Mouse (Mus musculus) layer of hippocampus, postnatal 25 days (tissue): ENCODE data around the gene D17Wsu92e. TPM values are rescaled to one million over a fixed set of nuclear protein-coding genes. Genes with fewer than 3 reads are reported as not detected.
A peak's percentile ranks its signal among the peaks of the same experiment; 100 is the strongest.
"Not testable (repeated sequence)": the region's sequence is repeated elsewhere in the genome, so short reads cannot be mapped to it uniquely, and the experiment has no call there.

Experiments
- DNase-seq, 2 experiments: peaks; one replicate each; pipeline ENCODE4 v3.0.0; 2022; ENCODE audit warnings: mixed read lengths in 2 of 2, low spot score in 1 of 2; ENCODE audit errors: extremely low spot score in 1 of 2
- total RNA-seq, 2 experiments: library from RNA; stranded (reverse); gene quantifications; 2 replicates each; pipeline ENCODE4 v1.2.3; 2021

The D17Wsu92e gene
- total RNA-seq: 100 to 1,000 TPM; 173 to 183 TPM

GRCm38 (mm10) chr17:27820568-27821406 is at the start of gene D17Wsu92e:
Gene D17Wsu92e (minus strand): TSS chr17:27820648.
- DNase-seq: peak; percentile 98 to 99

- no peak for DNase-seq
These were observed 46.3 kb upstream of the D17Wsu92e start for GRCm38 (mm10) chr17:27866737-27867136.

GRCm38 (mm10) chr17:27865461-27865860 is 45.0 kb upstream of the D17Wsu92e start:
- no peak for DNase-seq

- DNase-seq: no peak
These were observed 38.7 kb upstream of the D17Wsu92e start for GRCm38 (mm10) chr17:27859131-27859530.

GRCm38 (mm10) chr17:27857649-27858475 is 37.4 kb upstream of the D17Wsu92e start:
- DNase-seq: no peak

GRCm38 (mm10) chr17:27856798-27857648 is 36.6 kb upstream of the D17Wsu92e start:
- DNase-seq: peak in 1 of 2 experiments; percentile 36

- peak; percentile 66 to 73 for DNase-seq
These were observed 35.9 kb upstream of the D17Wsu92e start, which contains the start of gene Uhrf1bp1 for GRCm38 (mm10) chr17:27856265-27856797. Gene Uhrf1bp1 (plus strand): TSS chr17:27856441.

- DNase-seq: no peak
These were observed 30.6 kb upstream of the D17Wsu92e start for GRCm38 (mm10) chr17:27851076-27851475.

- no peak for DNase-seq
These were observed 27.9 kb upstream of the D17Wsu92e start for GRCm38 (mm10) chr17:27848351-27848750.

- peak; percentile 90 to 92 for DNase-seq
These were observed 19.2 kb upstream of the D17Wsu92e start for GRCm38 (mm10) chr17:27839469-27840252.

GRCm38 (mm10) chr17:27837850-27838249 is 17.4 kb upstream of the D17Wsu92e start, which contains the start of gene Snrpc:
Gene Snrpc (plus strand): TSS chr17:27838150.
- not testable (repeated sequence) for DNase-seq

GRCm38 (mm10) chr17:27830411-27830810 is 10.0 kb upstream of the D17Wsu92e start:
- peak in 1 of 2 experiments; percentile 10 for DNase-seq

- DNase-seq: no peak
These were observed 7.1 kb upstream of the D17Wsu92e start for GRCm38 (mm10) chr17:27827511-27827910.

GRCm38 (mm10) chr17:27826908-27827383 is 6.5 kb upstream of the D17Wsu92e start:
- DNase-seq: no peak

- no peak for DNase-seq
These were observed 5.8 kb upstream of the D17Wsu92e start for GRCm38 (mm10) chr17:27825984-27826905.

GRCm38 (mm10) chr17:27825539-27825938 is 5.1 kb upstream of the D17Wsu92e start:
- no peak for DNase-seq

- no peak for DNase-seq
These were observed 4.5 kb upstream of the D17Wsu92e start for GRCm38 (mm10) chr17:27824941-27825340.
